Mouse (Mus musculus): Measurements from ENCODE around the gene Zfp69. TPM values are rescaled to one million over a fixed set of nuclear protein-coding genes. Genes with fewer than 3 reads are reported as not detected.
A peak's percentile ranks its signal among the peaks of the same experiment; 100 is the strongest.

Zfp69 gene
- polyA plus RNA-seq, 1 experiment from 2014 or later = 8.8 TPM

- Histone ChIP-seq H3K9ac (ENCODE audit: low read length) (no peak overlapping the region), H3K4me3 (ENCODE audit: low read depth, low read length) (no peak overlapping the region), H3K27me3 (ENCODE audit: control insufficient read depth, insufficient read depth, low read length) (no peaks in the 10 kb centered on the region), H3K4me2 (ENCODE audit: low read depth, low read length, severe bottlenecking) (no peak overlapping the region), H3K27ac (ENCODE audit: low read depth, low read length) (no peak overlapping the region), H3K4me1 (replicated peaks; ENCODE audit: control insufficient read depth, insufficient read depth, low read length) (no peaks in the 10 kb centered on the region; the same call in 1 of the 2 replicates), H3K36me3 (ENCODE audit: control insufficient read depth, insufficient read depth, low read length) (no peaks in the 10 kb centered on the region), H3K9me3 (ENCODE audit: control insufficient read depth, low read length) (no peaks in the 10 kb centered on the region)
- DNase-seq (ENCODE audit: low spot score) = no peak
- no peak for ATAC-seq (replicated peaks; ENCODE audit: low FRiP score)
- 71% methylated on average over 7 of the region's 7 CpGs for WGBS
These were observed 56.3 kb downstream of the Zfp69 start for GRCm38 (mm10) chr4:120895226-120895625.

GRCm38 (mm10) chr4:120894584-120894983 lies 56.9 kb downstream of the Zfp69 start:
- no peak for DNase-seq (ENCODE audit: low spot score)
- Histone ChIP-seq H3K9ac (ENCODE audit: low read length) (no peak overlapping the region), H3K27ac (ENCODE audit: low read depth, low read length) (no peak overlapping the region), H3K27me3 (ENCODE audit: control insufficient read depth, insufficient read depth, low read length) (no peaks in the 10 kb centered on the region), H3K9me3 (ENCODE audit: control insufficient read depth, low read length) (no peaks in the 10 kb centered on the region), H3K4me3 (ENCODE audit: low read depth, low read length) (no peak overlapping the region), H3K4me2 (ENCODE audit: low read depth, low read length, severe bottlenecking) (no peak overlapping the region), H3K36me3 (ENCODE audit: control insufficient read depth, insufficient read depth, low read length) (no peaks in the 10 kb centered on the region), H3K4me1 (replicated peaks; ENCODE audit: control insufficient read depth, insufficient read depth, low read length) (no peaks in the 10 kb centered on the region; the same call in 1 of the 2 replicates)
- 85% methylated on average over 11 of the region's 11 CpGs for WGBS
- no peak for ATAC-seq (replicated peaks; ENCODE audit: low FRiP score)

GRCm38 (mm10) chr4:120893656-120894401 lies 57.7 kb downstream of the Zfp69 start:
- H3K9ac ChIP-seq (ENCODE audit: low read length) = no peak overlapping the region
- H3K4me3 ChIP-seq (ENCODE audit: low read depth, low read length) = no peak overlapping the region
- DNase-seq (ENCODE audit: low spot score) (no peak), ATAC-seq (replicated peaks; ENCODE audit: low FRiP score) (no peak)
- H3K27ac ChIP-seq (ENCODE audit: low read depth, low read length) = no peak overlapping the region
- no peaks in the 10 kb centered on the region for H3K27me3 ChIP-seq (ENCODE audit: control insufficient read depth, insufficient read depth, low read length)
- H3K36me3 ChIP-seq (ENCODE audit: control insufficient read depth, insufficient read depth, low read length) = no peaks in the 10 kb centered on the region
- no peaks in the 10 kb centered on the region for H3K9me3 ChIP-seq (ENCODE audit: control insufficient read depth, low read length)
- WGBS = 88% methylated on average over 11 of the region's 11 CpGs
- H3K4me1 ChIP-seq (replicated peaks; ENCODE audit: control insufficient read depth, insufficient read depth, low read length) = no peaks in the 10 kb centered on the region; the same call in 1 of the 2 replicates
- no peak overlapping the region for H3K4me2 ChIP-seq (ENCODE audit: low read depth, low read length, severe bottlenecking)

- H3K4me2 ChIP-seq (ENCODE audit: low read depth, low read length, severe bottlenecking) = no peak overlapping the region
- no peak overlapping the region for H3K27ac ChIP-seq (ENCODE audit: low read depth, low read length)
- H3K9ac ChIP-seq (ENCODE audit: low read length) = no peak overlapping the region
These were observed 59.0 kb downstream of the Zfp69 start for GRCm38 (mm10) chr4:120892516-120892915.

GRCm38 (mm10) chr4:120891960-120892359 lies 59.5 kb downstream of the Zfp69 start:
- no peak for ATAC-seq (replicated peaks; ENCODE audit: low FRiP score)
- Histone ChIP-seq H3K36me3 (ENCODE audit: control insufficient read depth, insufficient read depth, low read length) (no peaks in the 10 kb centered on the region), H3K9me3 (ENCODE audit: control insufficient read depth, low read length) (no peaks in the 10 kb centered on the region)

More at GRCm38 (mm10) chr4:120892516-120892915, 59.0 kb downstream of the Zfp69 start:
- Histone ChIP-seq H3K27me3 (ENCODE audit: control insufficient read depth, insufficient read depth, low read length) (no peaks in the 10 kb centered on the region), H3K36me3 (ENCODE audit: control insufficient read depth, insufficient read depth, low read length) (no peaks in the 10 kb centered on the region), H3K4me3 (ENCODE audit: low read depth, low read length) (no peak overlapping the region), H3K9me3 (ENCODE audit: control insufficient read depth, low read length) (no peaks in the 10 kb centered on the region), H3K4me1 (replicated peaks; ENCODE audit: control insufficient read depth, insufficient read depth, low read length) (no peaks in the 10 kb centered on the region; the same call in 1 of the 2 replicates)
- peak; percentile 35 for DNase-seq (ENCODE audit: low spot score)
- no peak for ATAC-seq (replicated peaks; ENCODE audit: low FRiP score)
- WGBS = 83% methylated on average over 1 of the region's 1 CpGs

GRCm38 (mm10) chr4:120890754-120891440 lies 60.6 kb downstream of the Zfp69 start:
- no peaks in the 10 kb centered on the region for H3K36me3 ChIP-seq (ENCODE audit: control insufficient read depth, insufficient read depth, low read length)
- DNase-seq (ENCODE audit: low spot score) = peak; percentile 55
- H3K27ac ChIP-seq (ENCODE audit: low read depth, low read length) = no peak overlapping the region
- H3K27me3 ChIP-seq (ENCODE audit: control insufficient read depth, insufficient read depth, low read length) = no peaks in the 10 kb centered on the region
- no peak overlapping the region for H3K4me3 ChIP-seq (ENCODE audit: low read depth, low read length)
- H3K9ac ChIP-seq (ENCODE audit: low read length) = no peak overlapping the region
- peaks cover under 1% of the 10 kb centered on the region; the same call in 1 of the 2 replicates for H3K4me1 ChIP-seq (replicated peaks; ENCODE audit: control insufficient read depth, insufficient read depth, low read length)
- H3K4me2 ChIP-seq (ENCODE audit: low read depth, low read length, severe bottlenecking) = no peak overlapping the region
- no peaks in the 10 kb centered on the region for H3K9me3 ChIP-seq (ENCODE audit: control insufficient read depth, low read length)
- WGBS = 54% methylated on average over 11 of the region's 11 CpGs
- ATAC-seq (replicated peaks; ENCODE audit: low FRiP score) = no peak

More at GRCm38 (mm10) chr4:120891960-120892359, 59.5 kb downstream of the Zfp69 start:
- Histone ChIP-seq H3K9ac (ENCODE audit: low read length) (no peak overlapping the region), H3K4me2 (ENCODE audit: low read depth, low read length, severe bottlenecking) (no peak overlapping the region), H3K27me3 (ENCODE audit: control insufficient read depth, insufficient read depth, low read length) (no peaks in the 10 kb centered on the region), H3K4me1 (replicated peaks; ENCODE audit: control insufficient read depth, insufficient read depth, low read length) (no peaks in the 10 kb centered on the region; the same call in 1 of the 2 replicates), H3K4me3 (ENCODE audit: low read depth, low read length) (no peak overlapping the region), H3K27ac (ENCODE audit: low read depth, low read length) (no peak overlapping the region)
- peak; percentile 20 for DNase-seq (ENCODE audit: low spot score)

GRCm38 (mm10) chr4:120888884-120889283 lies 62.6 kb downstream of the Zfp69 start:
- H3K27ac ChIP-seq (ENCODE audit: low read depth, low read length) = no peak overlapping the region
- H3K36me3 ChIP-seq (ENCODE audit: control insufficient read depth, insufficient read depth, low read length) = no peaks in the 10 kb centered on the region
- no peak overlapping the region for H3K9ac ChIP-seq (ENCODE audit: low read length)
- DNase-seq (ENCODE audit: low spot score) (peak; percentile 44), ATAC-seq (replicated peaks; ENCODE audit: low FRiP score) (0 out of 2 replicates have a peak, but pooled peaks have one; percentile 25)
- H3K4me2 ChIP-seq (ENCODE audit: low read depth, low read length, severe bottlenecking) = no peak overlapping the region
- no peaks in the 10 kb centered on the region for H3K9me3 ChIP-seq (ENCODE audit: control insufficient read depth, low read length)
- H3K4me3 ChIP-seq (ENCODE audit: low read depth, low read length) = no peak overlapping the region
- no peaks in the 10 kb centered on the region for H3K27me3 ChIP-seq (ENCODE audit: control insufficient read depth, insufficient read depth, low read length)
- WGBS = 73% methylated on average over 8 of the region's 8 CpGs
- H3K4me1 ChIP-seq (replicated peaks; ENCODE audit: control insufficient read depth, insufficient read depth, low read length) = peaks cover 5% of the 10 kb centered on the region; the same call in 1 of the 2 replicates

- peak; percentile 69 for DNase-seq (ENCODE audit: low spot score)
- 31% methylated on average over 8 of the region's 8 CpGs for WGBS
- H3K27me3 ChIP-seq (ENCODE audit: control insufficient read depth, insufficient read depth, low read length) = no peaks in the 10 kb centered on the region
- H3K4me3 ChIP-seq (ENCODE audit: low read depth, low read length) = no peak overlapping the region
- peaks cover 9% of the 10 kb centered on the region; the same call in 1 of the 2 replicates for H3K4me1 ChIP-seq (replicated peaks; ENCODE audit: control insufficient read depth, insufficient read depth, low read length)
- no peaks in the 10 kb centered on the region for H3K9me3 ChIP-seq (ENCODE audit: control insufficient read depth, low read length)
- no peak overlapping the region for H3K9ac ChIP-seq (ENCODE audit: low read length)
- H3K4me2 ChIP-seq (ENCODE audit: low read depth, low read length, severe bottlenecking) = no peak overlapping the region
- H3K36me3 ChIP-seq (ENCODE audit: control insufficient read depth, insufficient read depth, low read length) = no peaks in the 10 kb centered on the region
- H3K27ac ChIP-seq (ENCODE audit: low read depth, low read length) = no peak overlapping the region
- no peak for ATAC-seq (replicated peaks; ENCODE audit: low FRiP score)
These were observed 64.0 kb downstream of the Zfp69 start for GRCm38 (mm10) chr4:120887381-120888112.
